Mouse (Mus musculus) R1 (cell line): ENCODE results near the gene Ramac.

ENCODE experiments used
- DNase-seq: peaks from one replicate; pipeline ENCODE4 v3.0.0-alpha.2; 2018; ENCODE audit warnings: low read depth, low spot score

Gene Ramac

DNA sequence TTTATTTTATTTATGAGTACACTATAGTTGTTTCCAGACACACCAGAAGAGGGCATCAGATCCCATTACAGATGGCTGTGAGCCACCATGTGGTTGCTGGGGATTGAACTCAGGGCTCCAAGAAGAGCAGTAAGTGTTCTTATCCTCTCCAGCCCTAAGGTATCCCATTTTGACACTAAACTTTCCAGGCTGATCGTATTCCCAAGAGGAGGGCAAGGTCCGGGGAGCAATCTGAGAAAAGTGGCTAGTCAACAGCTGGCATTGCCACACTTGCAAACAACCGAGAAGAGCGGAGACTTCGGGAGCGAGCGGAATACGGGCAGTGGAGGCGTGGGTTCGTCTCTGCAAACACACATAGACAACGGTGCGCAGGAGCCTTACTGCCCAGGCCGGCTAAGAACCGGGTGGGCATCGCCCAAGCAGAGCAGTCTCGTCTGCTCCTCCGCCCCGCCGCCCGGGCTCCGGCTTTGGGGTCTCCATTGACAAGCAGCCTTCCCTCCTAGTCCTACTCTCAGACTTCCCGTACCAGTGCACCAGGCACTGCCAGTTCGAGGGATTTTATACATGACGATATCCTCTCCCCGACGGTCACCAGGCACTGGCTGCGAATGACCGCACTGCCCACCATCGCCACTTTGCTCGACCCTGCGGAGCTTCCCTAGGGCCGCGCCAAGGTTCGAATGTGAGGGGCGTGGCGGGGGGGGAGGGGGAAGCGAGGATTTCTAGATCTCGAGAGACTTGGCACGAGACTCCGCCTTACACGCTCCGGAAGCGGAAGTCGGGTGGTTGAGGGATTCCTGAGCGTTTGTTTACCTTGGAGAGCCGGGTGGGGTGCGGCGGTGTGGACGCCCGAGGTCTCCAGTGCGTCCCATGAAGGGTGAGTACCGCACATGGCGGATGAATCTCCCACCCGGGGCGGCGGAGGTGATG is at the start of gene Ramac:
TSS of gene Ramac (plus strand) at position 746 of the 930 bp plus-strand sequence.
- DNase-seq = peak; percentile 98

DNA sequence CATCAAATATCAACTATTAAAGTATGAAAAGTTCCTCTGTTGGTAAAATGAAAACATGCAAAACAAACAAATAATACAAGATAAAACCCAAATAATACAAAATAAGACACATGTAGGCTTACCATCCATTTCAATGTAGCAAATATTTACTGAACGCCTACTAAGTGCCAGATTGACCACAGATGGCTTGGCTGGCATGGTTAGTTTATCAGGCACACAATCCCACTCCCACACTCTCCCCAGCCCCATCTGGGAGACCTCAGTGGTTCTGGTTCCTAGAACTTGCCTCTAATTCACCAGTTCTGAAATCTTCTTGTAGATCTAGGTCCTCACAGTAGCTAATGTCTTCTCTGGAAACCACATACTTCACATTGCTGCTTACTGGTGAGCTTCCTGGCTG is 44.1 kb upstream of the Ramac start:
- no peak for DNase-seq

DNA sequence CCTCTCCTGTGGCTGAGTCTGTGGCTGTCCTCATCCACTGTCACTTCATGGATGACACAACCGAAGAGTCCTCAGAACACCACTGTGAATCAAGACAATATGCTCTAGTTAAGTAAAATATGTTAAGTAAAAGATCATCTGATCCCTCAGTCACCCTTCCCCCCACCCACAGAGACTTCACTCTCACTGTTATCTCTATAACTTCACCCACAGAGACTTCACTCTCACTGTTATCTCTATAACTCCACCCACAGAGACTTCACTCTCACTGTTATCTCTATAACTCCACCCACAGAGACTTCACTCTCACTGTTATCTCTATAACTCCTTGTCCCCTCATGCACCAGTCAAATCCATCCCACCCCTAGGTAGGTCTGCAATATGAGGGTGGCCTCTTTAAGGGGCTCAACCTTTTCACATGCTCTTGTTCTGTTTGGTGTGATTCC is 43.5 kb upstream of the Ramac start:
- DNase-seq = no peak

DNA sequence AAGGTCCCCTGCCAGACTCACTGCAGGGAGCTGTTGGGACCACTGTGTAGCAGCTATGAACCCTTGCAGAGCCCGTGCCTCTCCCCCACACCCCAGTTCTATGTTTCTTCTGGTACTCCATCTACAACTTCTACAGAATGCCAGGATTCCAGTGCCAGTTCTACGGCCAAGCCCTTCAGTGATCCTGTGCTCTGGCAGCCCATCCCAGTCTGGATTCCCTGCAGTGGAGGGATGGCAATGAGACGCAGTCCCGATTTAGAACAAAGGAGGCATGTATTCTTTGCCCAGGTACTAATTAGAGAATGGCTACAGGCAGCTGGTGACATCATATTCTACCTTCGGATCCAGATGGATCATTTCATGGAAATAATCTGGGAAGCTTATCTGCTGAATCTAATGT is 41.5 kb upstream of the Ramac start:
- no peak for DNase-seq

DNA sequence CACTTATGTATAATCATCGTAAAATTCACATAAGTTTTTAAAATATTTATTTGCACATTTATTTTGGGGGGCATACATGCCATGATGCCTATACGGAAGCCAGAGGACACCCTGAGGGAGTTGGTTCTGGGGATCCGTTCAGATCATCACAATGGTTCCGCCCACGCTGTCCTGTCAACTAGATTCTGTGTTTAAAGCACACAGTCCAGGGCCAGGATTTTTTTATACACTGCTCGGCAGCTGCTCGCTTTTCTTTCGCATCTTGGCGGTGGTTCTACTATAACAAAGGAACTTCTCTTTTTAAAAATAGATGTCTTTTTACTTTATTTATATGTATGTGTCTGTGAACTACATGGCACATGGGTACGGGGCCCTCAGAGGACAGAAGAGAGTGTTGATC is 38.9 kb upstream of the Ramac start:
- no peak for DNase-seq

DNA sequence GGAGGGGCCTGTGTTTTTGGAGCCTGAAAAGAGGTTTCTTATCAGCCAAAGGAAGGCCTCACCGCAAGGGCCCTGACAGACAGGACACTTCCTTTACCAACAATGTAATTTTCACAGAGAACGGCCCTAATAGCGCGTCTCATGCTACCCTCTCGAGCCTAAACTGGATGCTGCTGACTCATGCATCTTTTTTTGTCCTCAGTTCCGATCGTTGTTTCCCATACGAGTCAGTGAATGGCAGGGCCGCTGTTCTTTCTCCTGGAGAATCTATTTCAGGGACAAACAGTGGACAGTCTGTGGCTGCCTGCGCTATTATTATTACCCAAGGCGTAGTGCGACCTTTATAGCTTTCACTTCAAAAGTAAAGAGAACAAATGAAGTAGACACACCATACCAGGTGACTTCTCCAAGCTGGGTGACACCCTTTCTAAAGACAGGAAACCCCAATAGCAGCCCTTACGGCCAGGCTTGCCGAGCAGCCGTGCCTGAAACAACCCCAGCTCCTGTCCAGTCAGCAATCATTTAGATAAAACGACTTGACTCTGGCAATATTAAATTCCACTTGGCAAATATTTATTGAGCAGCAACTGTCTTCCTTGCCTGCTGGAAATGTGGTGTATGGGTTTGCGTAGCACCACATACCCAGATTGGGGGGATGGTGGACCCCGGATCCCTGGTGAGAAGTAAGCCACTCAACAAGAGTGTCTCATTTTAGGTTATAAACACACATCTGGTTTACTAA is 36.6 kb upstream of the Ramac start:
- DNase-seq = no peak

DNA sequence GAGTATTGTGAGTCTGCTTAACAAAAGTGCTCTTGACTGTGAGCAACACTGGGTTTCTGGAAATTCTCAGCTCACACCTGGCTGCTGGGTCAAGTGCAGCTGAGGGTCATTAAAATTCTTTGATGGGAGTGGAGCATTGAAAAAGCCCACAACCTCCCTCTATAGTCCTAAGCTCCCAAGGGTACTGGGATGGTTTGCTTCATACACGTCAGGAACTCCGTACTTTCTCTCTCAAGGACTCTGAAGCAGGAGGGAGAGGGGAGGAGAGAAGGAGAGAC is 36.1 kb upstream of the Ramac start:
- DNase-seq = no peak

DNA sequence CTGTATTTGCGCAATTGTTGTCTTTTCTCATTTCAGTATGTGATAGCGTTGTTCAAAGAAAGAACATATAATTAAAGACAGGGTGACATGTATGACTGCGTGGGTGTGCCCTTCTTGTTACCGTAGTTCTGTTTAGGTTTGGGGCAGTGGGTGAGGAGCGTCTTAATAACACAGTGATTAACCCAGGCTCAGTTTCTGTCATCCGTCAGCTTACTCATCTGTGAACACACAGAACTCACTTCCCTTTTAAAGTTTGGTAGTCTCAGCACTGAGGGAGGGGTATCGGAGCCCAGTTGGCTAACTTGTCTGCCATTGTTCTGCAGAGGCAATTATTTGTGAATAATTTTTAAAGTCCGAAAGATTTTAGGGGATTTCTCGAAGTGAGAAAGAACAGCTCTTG is 35.0 kb upstream of the Ramac start:
- DNase-seq = no peak

DNA sequence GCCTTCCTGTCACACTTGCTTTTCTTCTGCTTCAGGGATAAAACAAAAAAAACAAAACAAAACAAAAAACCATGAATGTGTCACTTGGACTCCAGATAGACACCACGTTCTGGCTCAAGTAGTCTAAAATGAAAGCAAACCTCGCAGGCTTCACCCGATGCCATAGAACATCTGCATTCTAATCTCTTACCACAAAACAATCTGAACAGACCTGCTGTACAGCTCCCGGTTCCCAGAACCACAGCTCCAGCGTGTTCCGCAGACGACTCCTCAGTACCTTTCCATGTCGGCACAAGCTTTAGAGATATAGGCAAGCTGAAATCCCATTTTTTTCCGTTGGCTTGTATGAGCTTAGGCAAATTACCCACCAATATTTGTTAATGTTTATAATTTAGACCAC is 32.9 kb upstream of the Ramac start:
- DNase-seq = no peak

DNA sequence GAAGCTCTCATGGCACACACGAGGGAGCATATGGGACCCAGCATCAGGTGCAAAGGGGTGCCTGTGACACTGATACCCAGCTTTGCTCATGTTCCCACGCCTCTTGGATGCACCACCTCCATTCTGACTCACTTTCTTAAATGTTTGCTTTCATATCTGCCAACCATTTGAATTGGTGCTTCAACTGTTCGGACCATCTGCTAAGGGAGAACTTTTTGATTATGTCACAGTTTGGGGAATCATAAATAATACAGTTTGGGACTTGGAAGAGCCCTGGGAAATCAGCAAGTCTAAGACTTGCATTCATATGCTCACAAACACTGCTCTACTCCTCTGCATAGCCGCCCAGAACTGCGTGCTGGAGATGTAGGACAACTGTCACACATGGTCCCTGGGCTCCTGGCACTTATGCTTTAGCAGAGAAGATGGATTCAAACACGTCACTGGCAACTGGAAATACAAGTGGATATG is 31.5 kb upstream of the Ramac start:
- DNase-seq = no peak

DNA sequence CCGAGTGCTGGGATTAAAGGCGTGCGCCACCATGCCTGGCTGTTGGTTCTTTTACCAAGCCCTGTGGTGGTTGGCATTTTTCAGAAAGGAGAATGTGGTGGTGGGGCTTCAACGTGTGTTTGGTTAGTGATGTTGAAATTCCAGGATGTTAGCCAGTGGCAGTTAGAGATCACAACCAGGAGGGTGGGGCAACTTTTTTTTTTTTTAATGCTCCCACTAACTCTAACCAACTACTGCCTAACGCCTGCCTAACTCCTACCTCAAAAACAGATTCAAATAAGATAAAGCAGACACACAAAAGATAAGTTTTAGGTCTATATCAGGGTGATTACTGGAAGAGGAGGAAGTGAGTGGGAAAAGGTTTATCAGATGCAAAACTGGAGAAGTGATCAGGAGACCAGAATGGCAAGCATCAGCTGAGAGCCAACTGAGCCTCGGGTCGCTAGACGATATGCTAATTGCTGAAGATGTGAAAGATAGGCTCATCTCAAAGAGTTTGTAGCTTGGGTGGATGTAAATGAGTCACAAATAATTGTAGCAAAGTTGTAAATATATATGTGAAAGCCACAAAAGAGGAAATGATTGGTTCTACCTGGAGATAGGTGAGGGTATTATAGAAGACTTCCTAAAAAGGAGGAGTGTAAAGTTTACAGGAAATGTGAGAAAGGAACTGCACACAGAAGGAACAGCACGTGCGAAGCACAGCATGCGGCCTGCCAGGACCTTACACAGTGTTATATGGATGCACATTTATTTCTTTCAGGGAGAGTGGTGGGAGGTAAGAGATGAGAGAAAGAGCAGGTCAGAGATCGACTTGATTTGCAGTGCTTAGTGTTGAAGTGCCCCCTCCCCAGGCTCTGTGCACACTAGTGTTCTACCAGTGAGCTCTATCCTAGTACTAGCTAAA is 30.3 kb upstream of the Ramac start:
- DNase-seq = no peak

DNA sequence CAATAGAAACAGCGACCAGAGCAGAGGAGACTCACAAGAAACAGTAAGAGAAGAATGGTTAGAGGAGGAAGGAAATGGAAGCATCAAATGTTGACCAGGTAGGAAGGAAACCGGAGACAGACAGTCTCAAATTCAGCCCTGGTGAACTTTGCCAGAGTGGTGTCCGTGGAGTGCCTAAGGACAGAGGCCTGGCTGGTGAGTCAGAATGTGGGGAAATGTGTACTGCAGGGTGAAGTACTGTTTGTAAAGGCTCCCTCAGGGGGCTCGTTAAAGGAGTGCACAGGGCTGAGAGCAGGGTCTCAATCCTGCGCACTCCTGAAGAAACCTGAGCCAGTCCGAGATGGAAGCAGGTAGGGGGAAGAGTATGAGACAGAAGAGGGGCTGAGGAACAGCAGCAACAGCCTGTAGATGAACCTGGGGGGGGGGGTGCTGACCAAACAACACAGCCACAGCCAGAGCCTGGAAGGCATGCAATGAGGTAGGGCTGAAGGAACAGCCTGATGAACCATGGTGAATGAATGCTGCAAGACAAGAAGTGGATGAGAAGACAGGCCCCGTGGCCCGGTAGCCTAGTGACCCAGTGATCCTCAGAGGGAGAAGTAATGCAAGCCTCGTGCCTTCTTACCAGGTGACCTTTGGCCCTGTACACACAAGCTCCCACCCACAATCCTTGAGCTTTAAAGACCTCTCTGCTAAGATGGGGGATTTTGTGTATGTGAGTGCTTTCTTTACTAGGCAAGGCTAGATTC is 27.3 kb upstream of the Ramac start:
- DNase-seq = no peak

DNA sequence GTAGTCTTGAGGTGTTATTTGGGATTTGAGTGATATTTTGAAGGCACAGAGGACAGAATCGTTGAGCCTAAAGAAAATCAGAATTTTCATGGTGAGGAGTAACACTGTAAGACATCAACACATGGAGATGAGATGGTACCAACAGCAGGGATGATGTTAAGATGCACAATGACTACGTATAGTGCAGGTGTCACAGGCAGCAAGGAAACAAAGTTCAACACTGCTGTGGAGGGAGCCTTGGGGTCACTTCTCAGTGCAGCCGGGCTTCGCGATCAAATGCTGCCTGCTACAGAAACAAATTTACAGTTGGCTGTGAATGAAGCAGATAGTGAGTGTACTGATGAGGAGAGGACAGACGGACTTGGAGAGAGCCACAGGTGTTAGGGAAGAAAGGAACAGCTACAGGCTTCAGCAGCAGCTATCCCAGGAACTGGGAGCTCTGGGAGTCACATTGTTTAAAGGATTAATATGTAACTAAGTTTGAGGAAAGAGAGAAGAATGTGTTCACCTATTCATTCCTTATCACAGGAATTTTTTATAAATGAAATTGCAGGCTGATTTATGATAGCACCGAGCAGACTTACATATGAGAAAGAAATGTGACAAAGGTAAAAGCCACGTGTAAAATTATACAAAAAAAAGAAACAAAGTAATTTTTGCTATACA is 23.9 kb upstream of the Ramac start:
- DNase-seq = no peak

DNA sequence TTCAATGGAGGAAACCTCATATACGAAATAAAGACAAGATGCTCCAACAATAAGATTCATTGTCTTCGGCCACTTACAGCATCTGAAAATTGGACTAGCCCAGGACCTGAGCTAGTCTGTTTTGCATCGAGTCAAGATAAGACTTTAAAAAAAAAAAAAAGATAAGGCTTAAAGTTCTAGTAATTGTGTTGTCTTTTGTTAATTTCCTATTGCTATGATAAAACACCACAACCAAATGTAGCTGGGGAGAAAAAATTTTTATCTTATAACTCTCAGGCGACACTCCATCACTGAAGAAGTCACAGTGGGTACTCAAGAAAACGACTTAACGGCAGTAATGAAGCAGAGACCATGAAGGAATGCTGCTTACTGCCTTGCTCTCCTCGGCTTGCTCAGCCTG is 22.7 kb upstream of the Ramac start:
- no peak for DNase-seq

DNA sequence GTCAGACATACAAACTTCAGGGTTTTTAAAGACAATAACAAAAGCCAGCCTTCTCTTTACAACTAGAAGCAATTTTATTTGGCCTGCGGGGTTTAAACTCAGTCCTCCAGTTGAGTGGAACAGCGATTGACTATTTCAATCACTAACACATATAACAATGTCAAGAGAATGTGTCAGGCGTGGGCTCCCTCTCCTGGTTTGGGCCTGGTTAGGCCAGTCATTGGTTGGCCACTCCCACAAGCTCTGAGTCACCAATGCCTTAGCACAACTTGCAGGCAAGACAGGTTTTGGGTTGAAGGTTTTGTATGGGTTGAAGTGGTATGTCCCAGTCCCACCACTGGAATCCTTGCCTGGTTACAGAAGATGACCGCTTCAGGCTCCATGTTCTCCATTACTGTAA is 18.6 kb upstream of the Ramac start:
- peak; percentile 57 for DNase-seq

DNA sequence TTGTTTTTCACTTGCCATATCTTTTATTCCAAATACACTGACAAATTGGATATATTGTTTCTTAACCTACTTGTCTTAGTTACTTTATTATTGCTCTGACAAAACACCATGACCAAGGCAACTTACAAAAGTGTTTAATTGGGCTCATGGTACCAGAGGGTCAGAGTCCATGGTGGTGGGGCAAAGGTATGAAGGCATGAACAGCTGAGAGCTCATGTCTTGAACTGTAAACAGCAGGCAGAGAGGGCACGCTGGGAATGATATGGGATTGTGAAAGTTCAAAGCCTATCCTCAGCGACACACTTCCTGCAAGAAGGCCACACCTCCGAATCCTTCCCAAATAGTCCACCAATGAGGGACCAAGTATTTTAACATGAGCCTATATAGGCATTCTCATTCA is 14.8 kb upstream of the Ramac start:
- no peak for DNase-seq

DNA sequence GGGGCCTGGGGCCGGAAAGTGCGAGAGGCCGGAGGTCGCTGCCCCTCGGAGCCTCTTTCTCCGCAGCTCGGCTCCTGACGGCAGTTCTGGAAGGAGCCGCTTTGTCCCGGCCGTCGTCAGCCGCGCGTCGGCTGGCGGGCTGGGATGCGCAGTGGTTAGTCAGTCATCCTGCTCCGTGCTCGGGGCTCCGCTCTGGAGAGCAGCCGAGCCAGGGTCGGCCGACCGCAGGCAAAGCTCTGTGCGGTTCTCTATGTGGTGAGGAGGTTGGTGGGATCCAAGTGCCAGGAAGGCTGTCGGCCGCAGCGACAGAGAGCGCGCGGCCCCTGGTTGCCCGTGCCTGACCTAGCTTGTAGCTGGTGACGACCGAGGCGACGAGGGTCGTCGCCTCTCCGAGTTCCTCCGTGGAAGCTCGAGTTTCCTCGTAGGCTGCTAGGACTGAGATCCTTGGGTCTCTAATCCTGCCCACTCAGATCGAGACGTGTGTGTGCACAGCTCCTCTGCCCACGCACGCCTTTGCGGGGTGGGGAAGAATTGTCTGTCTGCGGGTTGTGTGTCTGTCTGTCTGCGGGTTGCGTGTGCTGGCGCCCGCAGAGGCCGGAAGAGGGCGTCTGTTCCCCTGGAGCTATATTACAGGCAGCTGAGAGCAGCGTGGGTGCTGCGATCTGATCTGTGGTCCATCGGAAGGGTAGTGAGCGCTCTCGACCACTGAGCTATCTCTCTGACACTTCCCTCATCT is 553 bp downstream of the Ramac start:
- DNase-seq = peak; percentile 86

DNA sequence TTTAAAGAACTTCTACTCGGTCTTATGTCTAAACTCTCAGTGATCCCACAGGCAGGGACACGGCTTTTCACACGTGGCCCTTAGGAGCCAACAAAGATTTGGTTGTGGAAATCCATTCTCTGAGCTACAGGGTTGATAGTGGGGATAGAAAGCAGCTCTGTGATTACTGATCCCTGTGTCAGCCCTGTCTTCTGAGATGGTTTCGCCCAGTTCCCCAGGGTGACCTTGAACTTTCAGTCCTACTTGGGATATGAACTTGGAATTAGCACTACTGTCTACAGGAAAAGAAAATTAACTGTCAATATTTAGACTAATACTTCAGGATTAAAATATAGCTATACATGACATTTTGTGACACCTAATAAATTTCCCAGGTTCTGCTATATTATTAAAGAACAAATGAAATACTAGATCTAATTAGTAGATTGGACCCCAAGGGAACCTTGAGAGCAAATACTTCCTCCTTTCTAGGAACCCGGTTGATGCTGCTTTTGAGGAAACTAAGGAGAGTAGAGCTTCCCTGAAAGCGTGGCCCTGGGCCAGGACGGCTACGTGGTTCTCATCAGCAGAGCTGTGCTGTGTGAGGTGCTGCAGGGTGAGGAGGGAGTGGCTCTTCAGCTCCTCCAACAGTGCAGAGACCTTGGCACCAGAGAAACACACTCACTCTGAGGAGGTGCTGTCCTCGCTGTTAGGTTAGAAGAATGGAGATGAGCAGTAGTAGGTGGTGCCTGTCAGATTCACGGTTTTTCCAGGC is 10.2 kb downstream of the Ramac start:
- DNase-seq = peak; percentile 32

DNA sequence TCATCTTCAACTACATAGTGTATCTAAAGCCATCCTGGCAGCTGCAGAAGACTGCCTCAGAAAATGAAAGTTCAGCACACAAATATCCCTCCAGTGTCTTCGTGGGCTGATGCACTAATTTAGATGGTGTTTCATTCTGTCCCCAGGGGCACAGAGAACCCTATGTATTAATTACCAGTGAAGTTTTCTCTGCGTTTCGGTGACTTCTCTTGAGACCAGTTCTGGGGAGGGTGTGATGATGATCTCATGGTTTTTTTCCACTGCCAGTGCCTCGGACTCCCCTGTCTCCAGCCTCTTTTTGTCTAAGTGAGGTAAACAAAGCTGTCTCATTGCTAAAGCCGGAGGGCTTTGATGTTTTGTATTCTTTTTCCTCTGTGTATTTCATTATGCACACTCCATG is 12.6 kb downstream of the Ramac start:
- no peak for DNase-seq
